Mouse (Mus musculus) limb, embryonic 14.5 days (tissue): Measurements from ENCODE around the gene Eif2b2. TPM values are rescaled to one million over a fixed set of nuclear protein-coding genes. Genes with fewer than 3 reads are reported as not detected.

Experiments
- ATAC-seq: fragments of 200-750 bp; cut with Nextera tagmentation; 2 replicates; pipeline ENCODE4 v1.8.0; 2017; ENCODE audit warnings: low read depth, moderate number of reproducible peaks, moderate TSS enrichment; ENCODE audit not compliant: low FRiP score
- DNase-seq: peaks from one replicate; pipeline ENCODE4 v3.0.0-alpha.2; 2015; ENCODE audit warnings: low spot score
- H3K27ac ChIP-seq: fragments of 300-500 bp; sonication (generic); replicated peaks from 2 replicates; pipeline ENCODE4 v1.5.1; 2014; ENCODE audit warnings: low read depth, mild to moderate bottlenecking, low read length, moderate library complexity, mixed read lengths
- H3K27me3 ChIP-seq: fragments of 300-500 bp; sonication (generic); 2 replicates; pipeline ENCODE4 v1.6.1; 2014; ENCODE audit warnings: low read length, mixed read lengths; ENCODE audit not compliant: control insufficient read depth, insufficient read depth
- H3K36me3 ChIP-seq: fragments of 300-500 bp; sonication (generic); 2 replicates; pipeline ENCODE4 v1.6.1; 2014; ENCODE audit warnings: mild to moderate bottlenecking, low read length, moderate library complexity, mixed read lengths; ENCODE audit not compliant: control insufficient read depth, insufficient read depth
- H3K4me1 ChIP-seq: fragments of 300-500 bp; sonication (generic); 2 replicates; pipeline ENCODE4 v1.6.1; 2014; ENCODE audit warnings: antibody characterized with exemption, low read length, mixed read lengths; ENCODE audit not compliant: control insufficient read depth, insufficient read depth
- H3K4me2 ChIP-seq: fragments of 300-500 bp; sonication (generic); replicated peaks from 2 replicates; pipeline ENCODE4 v1.6.1; 2014; ENCODE audit warnings: low read depth, mild to moderate bottlenecking, low read length, moderate library complexity; ENCODE audit not compliant: severe bottlenecking
- H3K4me3 ChIP-seq: fragments of 300-500 bp; sonication (generic); replicated peaks from 2 replicates; pipeline ENCODE4 v1.5.1; 2014; ENCODE audit warnings: low read length
- H3K9ac ChIP-seq: fragments of 300-500 bp; sonication (generic); 2 replicates; pipeline ENCODE4 v1.6.1; 2014; ENCODE audit warnings: mild to moderate bottlenecking, low read depth, low read length, moderate library complexity; ENCODE audit not compliant: severe bottlenecking
- H3K9me3 ChIP-seq: fragments of 300-500 bp; sonication (generic); 2 replicates; pipeline ENCODE4 v1.6.1; 2016; ENCODE audit warnings: low read length; ENCODE audit not compliant: control insufficient read depth
- POLR2A ChIP-seq: fragments of 200-500 bp; IDR thresholded peaks from 2 replicates; pipeline ENCODE4 v1.8.0; 2012; ENCODE audit warnings: inconsistent platforms, mild to moderate bottlenecking, moderate library complexity, borderline replicate concordance; ENCODE audit not compliant: insufficient read depth, insufficient read length; ENCODE audit errors: extremely low read depth
- WGBS: fragments of 180-500 bp; shearing (Covaris S2); extraction: QIAGEN DNeasy Blood & Tissue Kit; methylation state at CpG from one replicate; pipeline ENCODE4 v1.1.7; 2014; 5-methylcytosine and 5-hydroxymethylcytosine counted together
- polyA plus RNA-seq, 2 experiments: library from polyadenylated mRNA; depleted of rRNA in 1 of 2; stranded (reverse) in 1 of 2; unstranded in 1 of 2; fragments of >200 nt; fragmentation: Nextera tagmentation in 1 of 2; extraction: Ambion mirVana in 1 of 2; gene quantifications; 2 replicates each; pipeline versions ENCODE4 v1.2.1 to v1.2.3; 2012 to 2014

Gene Eif2b2
- polyA plus RNA-seq, 2 experiments = 79.6 to 109 TPM

DNA sequence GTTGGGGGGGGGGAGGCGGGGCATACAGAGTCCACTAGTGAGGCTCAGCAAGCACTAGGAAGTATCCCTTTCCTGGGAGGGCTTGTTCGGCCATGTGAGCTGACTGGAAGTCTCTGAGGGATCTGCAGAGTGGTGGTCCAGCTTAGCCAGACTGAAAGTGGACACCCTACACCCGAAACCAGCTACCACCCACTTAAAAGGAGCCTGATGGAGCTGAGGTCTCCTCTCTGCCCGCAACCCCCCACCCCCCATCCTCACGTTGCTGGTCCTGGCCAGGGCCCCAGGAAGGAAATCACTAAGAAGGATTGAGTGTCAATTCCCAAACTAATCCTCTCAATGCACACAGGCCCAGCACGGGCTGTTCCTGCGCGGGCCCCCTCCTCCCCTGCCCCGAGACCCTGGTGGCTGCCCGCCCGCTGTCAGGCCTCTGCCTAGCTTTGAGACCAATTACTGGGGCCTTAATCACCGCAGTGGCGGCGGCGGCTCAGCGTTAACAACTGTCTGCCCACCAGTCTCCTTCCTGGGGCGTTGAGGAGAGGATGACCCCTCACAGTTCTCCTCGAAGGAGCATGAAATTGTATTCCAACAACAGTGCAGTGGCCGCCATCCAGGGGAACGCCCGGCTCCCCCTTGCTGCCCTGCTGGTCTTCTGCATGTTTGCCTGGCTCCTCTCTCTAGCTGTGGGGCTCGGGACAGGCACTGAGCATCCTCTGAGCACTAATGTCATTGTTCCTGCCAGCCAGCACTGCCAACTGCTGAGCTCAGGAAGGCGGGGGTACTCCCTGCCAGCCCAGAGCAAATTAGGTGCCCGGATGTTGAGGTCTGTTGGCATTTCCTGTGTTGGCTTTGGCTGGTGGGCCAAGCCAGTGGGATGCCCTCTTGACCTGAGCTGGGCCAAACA, 18.1 kb upstream of the Eif2b2 start:
- ATAC-seq = peak; percentile 72
- H3K9me3 ChIP-seq = no peaks in the 10 kb centered on the region
- no peaks in the 10 kb centered on the region for H3K36me3 ChIP-seq
- peaks cover 33% of the 10 kb centered on the region for H3K4me1 ChIP-seq
- DNase-seq = no peak
- H3K27me3 ChIP-seq = no peaks in the 10 kb centered on the region
- 13% methylated on average over 22 of the region's 24 CpGs for WGBS
- H3K4me2 ChIP-seq = peak overlapping the region; percentile 23
- peak overlapping the region; percentile 63; the same call in 1 of the 2 replicates for H3K27ac ChIP-seq
- H3K4me3 ChIP-seq = no peak overlapping the region
- TF ChIP-seq POLR2A = no peak
- H3K9ac ChIP-seq = 0 out of 2 replicates have a peak overlapping the region, but pooled peaks have one; percentile 34

- Histone ChIP-seq H3K9ac (0 out of 2 replicates have a peak overlapping the region, but pooled peaks have one; percentile 34), H3K9me3 (no peaks in the 10 kb centered on the region), H3K36me3 (no peaks in the 10 kb centered on the region), H3K27ac (peak overlapping the region; percentile 19; the same call in 1 of the 2 replicates), H3K4me3 (no peak overlapping the region), H3K27me3 (no peaks in the 10 kb centered on the region), H3K4me2 (no peak overlapping the region), H3K4me1 (peaks cover 31% of the 10 kb centered on the region)
- WGBS = 76% methylated on average over 2 of the region's 2 CpGs
- no peak for TF ChIP-seq POLR2A
- DNase-seq = no peak
- ATAC-seq = no peak
Measured at GRCm38 (mm10) chr12:85201830-85202147, 17.5 kb upstream of the Eif2b2 start.

GRCm38 (mm10) chr12:85202191-85202590, 17.1 kb upstream of the Eif2b2 start:
- H3K27me3 ChIP-seq = no peaks in the 10 kb centered on the region
- H3K4me2 ChIP-seq = no peak overlapping the region
- H3K9me3 ChIP-seq = no peaks in the 10 kb centered on the region
- peaks cover 30% of the 10 kb centered on the region for H3K4me1 ChIP-seq
- H3K9ac ChIP-seq = no peak overlapping the region
- no peak for ATAC-seq
- no peak for DNase-seq
- H3K36me3 ChIP-seq = no peaks in the 10 kb centered on the region
- H3K4me3 ChIP-seq = no peak overlapping the region
- WGBS = 80% methylated on average over 7 of the region's 7 CpGs
- TF ChIP-seq POLR2A = no peak
- no peak overlapping the region; the same call in 1 of the 2 replicates for H3K27ac ChIP-seq

DNA sequence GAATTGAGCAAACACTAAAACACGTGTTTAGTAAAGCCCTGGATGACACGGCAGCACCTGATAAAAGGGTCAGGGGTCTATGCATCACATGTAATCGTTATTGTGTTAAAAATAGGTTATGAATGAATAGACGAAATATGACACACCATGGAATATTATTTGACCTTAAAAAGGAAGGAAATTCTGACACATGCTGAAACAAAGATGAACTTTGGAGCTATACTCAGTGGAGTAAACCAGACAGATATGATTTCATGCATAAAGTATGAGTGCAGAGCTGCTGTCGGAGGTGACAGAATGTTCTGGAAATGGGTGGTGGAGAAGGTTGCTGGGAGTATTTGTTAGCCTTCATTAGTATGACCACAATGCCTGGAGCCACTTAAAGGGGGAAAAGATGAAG, 15.6 kb upstream of the Eif2b2 start:
- Histone ChIP-seq H3K36me3 (no peaks in the 10 kb centered on the region), H3K27me3 (no peaks in the 10 kb centered on the region), H3K4me3 (no peak overlapping the region), H3K27ac (no peak overlapping the region), H3K4me1 (peaks cover 18% of the 10 kb centered on the region), H3K9ac (no peak overlapping the region), H3K9me3 (no peaks in the 10 kb centered on the region), H3K4me2 (no peak overlapping the region)
- ATAC-seq = no peak
- no peak for TF ChIP-seq POLR2A
- no peak for DNase-seq
- WGBS = 74% methylated on average over 5 of the region's 5 CpGs

- H3K9ac ChIP-seq = no peak overlapping the region
- no peak for DNase-seq
- no peak overlapping the region for H3K4me3 ChIP-seq
- no peak overlapping the region for H3K4me2 ChIP-seq
- no peak for TF ChIP-seq POLR2A
- WGBS = 53% methylated on average over 8 of the region's 8 CpGs
- no peaks in the 10 kb centered on the region for H3K27me3 ChIP-seq
- ATAC-seq = no peak
- no peaks in the 10 kb centered on the region for H3K9me3 ChIP-seq
- no peak overlapping the region for H3K27ac ChIP-seq
- no peaks in the 10 kb centered on the region for H3K36me3 ChIP-seq
- H3K4me1 ChIP-seq = peaks cover 18% of the 10 kb centered on the region
Measured at GRCm38 (mm10) chr12:85204105-85204504, 15.2 kb upstream of the Eif2b2 start.

DNA sequence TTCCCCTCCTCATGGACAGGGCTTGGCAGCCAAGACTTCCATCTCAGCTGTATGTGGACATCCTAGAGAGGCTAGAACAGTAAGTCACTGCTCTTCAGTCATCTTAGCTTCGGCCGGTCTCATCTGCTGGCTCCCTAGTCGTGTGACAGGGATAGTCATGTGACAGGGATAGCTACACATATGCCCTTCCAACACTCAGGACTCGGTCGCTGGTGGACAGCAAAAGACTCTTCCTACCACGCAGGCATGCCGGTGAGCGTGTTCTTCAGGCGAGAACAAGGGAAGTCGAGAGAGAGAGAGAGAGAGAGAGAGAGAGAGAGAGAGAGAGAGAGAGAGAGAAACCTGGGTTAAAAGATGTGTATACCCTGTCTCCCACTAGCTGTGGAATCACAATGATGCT, 13.9 kb upstream of the Eif2b2 start:
- H3K27me3 ChIP-seq = no peaks in the 10 kb centered on the region
- H3K9me3 ChIP-seq = no peaks in the 10 kb centered on the region
- no peak for DNase-seq
- H3K27ac ChIP-seq = no peak overlapping the region
- ATAC-seq = no peak
- H3K36me3 ChIP-seq = no peaks in the 10 kb centered on the region
- H3K4me2 ChIP-seq = no peak overlapping the region
- H3K4me1 ChIP-seq = peaks cover 18% of the 10 kb centered on the region
- no peak overlapping the region for H3K9ac ChIP-seq
- no peak for TF ChIP-seq POLR2A
- 89% methylated on average over 10 of the region's 10 CpGs for WGBS
- H3K4me3 ChIP-seq = no peak overlapping the region
